19 mouse cellular contexts compared by ENCODE assay signal in genomic region chr4:63440262-63440661, GRCm38 (mm10). TPM values are rescaled to one million over a fixed set of nuclear protein-coding genes. Genes with fewer than 3 reads are reported as not detected.
DNase-seq lines count a peak whose midpoint lies in the region; ATAC-seq and TF ChIP-seq lines count a peak whose summit lies in the region.
"Had no signal": no experiment of that assay in that cellular context is flagged by ENCODE, and none has a peak within 500 bp of the region (broad histone marks: within the 10 kb centered on the region; RNA-seq: fewer than 3 reads in every experiment).

No protein-coding gene starts in this region.

- WGBS in forebrain, postnatal 0 days, result 54% methylated on average over 7 of the region's 7 CpGs
- 69% methylated on average over 7 of the region's 7 CpGs for WGBS in forebrain, embryonic 16.5 days
- WGBS in lung, embryonic 16.5 days, result 53% methylated on average over 7 of the region's 7 CpGs
- 55% methylated on average over 7 of the region's 7 CpGs for WGBS in lung, postnatal 0 days
- WGBS in limb, embryonic 10.5 days, result 61% methylated on average over 7 of the region's 7 CpGs

- no peaks in the 10 kb centered on the region for H3K4me1 ChIP-seq in forebrain, postnatal 0 days (ENCODE audit: insufficient read depth)
- H3K4me1 ChIP-seq in forebrain, embryonic 16.5 days (replicated peaks; ENCODE audit: control insufficient read depth, insufficient read depth, low read length), result peaks cover 7% of the 10 kb centered on the region
- peaks cover 6% of the 10 kb centered on the region; the same call in 1 of the 2 replicates for H3K4me1 ChIP-seq in lung, embryonic 16.5 days (replicated peaks; ENCODE audit: control insufficient read depth, insufficient read depth, low read length)
- H3K4me1 ChIP-seq in lung, postnatal 0 days (ENCODE audit: insufficient read depth, low read depth, low read length), result no peaks in the 10 kb centered on the region; the same call in 1 of the 2 replicates
- peaks cover 57% of the 10 kb centered on the region for H3K4me1 ChIP-seq in limb, embryonic 10.5 days

- ATAC-seq in forebrain, postnatal 0 days, result peak; percentile 54
- ATAC-seq in forebrain, embryonic 16.5 days, result no peak
- ATAC-seq in lung, embryonic 16.5 days (ENCODE audit: low read depth), result 0 out of 2 replicates have a peak, but pooled peaks have one; percentile 29
- ATAC-seq in lung, postnatal 0 days, result no peak
- ATAC-seq in erythroblast, adult 5-6 weeks (replicated peaks; ENCODE audit: low FRiP score, poor library complexity, severe bottlenecking), result no peak
- ATAC-seq: midbrain, embryonic 13.5 days had no signal

- no peak overlapping the region for H3K4me2 ChIP-seq in forebrain, postnatal 0 days (ENCODE audit: low read depth)
- no peak overlapping the region for H3K4me2 ChIP-seq in forebrain, embryonic 16.5 days (ENCODE audit: low read length)
- H3K4me2 ChIP-seq in lung, embryonic 16.5 days (ENCODE audit: low read depth, low read length), result no peak overlapping the region
- no peak overlapping the region for H3K4me2 ChIP-seq in lung, postnatal 0 days (replicated peaks; ENCODE audit: low read depth, low read length)
- H3K4me2 ChIP-seq: forebrain, embryonic 12.5 days; heart, embryonic 15.5 days; midbrain, embryonic 13.5 days had no signal

- no peaks in the 10 kb centered on the region for H3K36me3 ChIP-seq in forebrain, postnatal 0 days (ENCODE audit: insufficient read depth)
- H3K36me3 ChIP-seq in forebrain, embryonic 16.5 days (ENCODE audit: control insufficient read depth, insufficient read depth), result no peaks in the 10 kb centered on the region
- H3K36me3 ChIP-seq in lung, embryonic 16.5 days (ENCODE audit: control insufficient read depth, insufficient read depth, low read length), result no peaks in the 10 kb centered on the region
- no peaks in the 10 kb centered on the region for H3K36me3 ChIP-seq in lung, postnatal 0 days (ENCODE audit: insufficient read depth, low read length)
- peaks cover 18% of the 10 kb centered on the region for H3K36me3 ChIP-seq in limb, embryonic 10.5 days
- H3K36me3 ChIP-seq: forebrain, embryonic 12.5 days; heart, embryonic 15.5 days; midbrain, embryonic 13.5 days had no signal

- no peaks in the 10 kb centered on the region for H3K9me3 ChIP-seq in forebrain, postnatal 0 days (ENCODE audit: low read length)
- H3K9me3 ChIP-seq in forebrain, embryonic 16.5 days (ENCODE audit: control insufficient read depth, low read length), result no peaks in the 10 kb centered on the region
- no peaks in the 10 kb centered on the region; the same call in 1 of the 2 replicates for H3K9me3 ChIP-seq in lung, embryonic 16.5 days (ENCODE audit: control insufficient read depth, low read length)
- H3K9me3 ChIP-seq in lung, postnatal 0 days (ENCODE audit: low read length), result no peaks in the 10 kb centered on the region
- H3K9me3 ChIP-seq in limb, embryonic 10.5 days (replicated peaks), result no peaks in the 10 kb centered on the region
- H3K9me3 ChIP-seq: forebrain, embryonic 12.5 days; heart, embryonic 15.5 days; midbrain, embryonic 13.5 days had no signal

- no peak for DNase-seq in forebrain, postnatal 0 days
- DNase-seq in lung, postnatal 0 days (ENCODE audit: low spot score), result no peak
- DNase-seq in limb, embryonic 10.5 days (ENCODE audit: low spot score), result peak; percentile 51
- DNase-seq in liver, result no peak
- DNase-seq: cerebellum, adult 9-10 months; gastrocnemius, postnatal 36 days; kidney, adult 2 months; lung, postnatal 10 days; right cerebral cortex, postnatal 14 days had no signal

- TF ChIP-seq EP300 in lung, postnatal 0 days (IDR thresholded peaks at IDR 0.05), result no peak

- H3K9ac ChIP-seq in forebrain, postnatal 0 days, result no peak overlapping the region
- no peak overlapping the region for H3K9ac ChIP-seq in forebrain, embryonic 16.5 days (replicated peaks; ENCODE audit: low read depth, low read length)
- no peak overlapping the region for H3K9ac ChIP-seq in lung, embryonic 16.5 days (ENCODE audit: low read length)
- H3K9ac ChIP-seq in lung, postnatal 0 days (replicated peaks; ENCODE audit: low read depth), result no peak overlapping the region
- H3K9ac ChIP-seq: forebrain, embryonic 12.5 days; heart, embryonic 15.5 days; liver, embryonic 14.5 days; midbrain, embryonic 13.5 days had no signal

- no peak overlapping the region for H3K4me3 ChIP-seq in forebrain, postnatal 0 days (ENCODE audit: low read depth, low read length)
- H3K4me3 ChIP-seq in forebrain, embryonic 16.5 days (replicated peaks; ENCODE audit: low read length), result no peak overlapping the region
- H3K4me3 ChIP-seq in lung, embryonic 16.5 days (ENCODE audit: low read length), result no peak overlapping the region
- H3K4me3 ChIP-seq in lung, postnatal 0 days (ENCODE audit: low read depth, low read length), result no peak overlapping the region
- no peak overlapping the region for H3K4me3 ChIP-seq in limb, embryonic 10.5 days
- H3K4me3 ChIP-seq: forebrain, embryonic 12.5 days; heart, embryonic 15.5 days; midbrain, embryonic 13.5 days; myocyte had no signal

- TF ChIP-seq CTCF in forebrain, postnatal 0 days (IDR thresholded peaks at IDR 0.05; ENCODE audit: low read depth), result no peak
- no peak for TF ChIP-seq CTCF in lung, postnatal 0 days (IDR thresholded peaks at IDR 0.05)

- no peaks in the 10 kb centered on the region for H3K27me3 ChIP-seq in forebrain, postnatal 0 days (ENCODE audit: insufficient read depth, low read length)
- no peaks in the 10 kb centered on the region for H3K27me3 ChIP-seq in forebrain, embryonic 16.5 days (replicated peaks; ENCODE audit: control insufficient read depth, insufficient read depth, low read length)
- no peaks in the 10 kb centered on the region for H3K27me3 ChIP-seq in lung, embryonic 16.5 days (ENCODE audit: control insufficient read depth, insufficient read depth, low read depth, low read length)
- no peaks in the 10 kb centered on the region for H3K27me3 ChIP-seq in lung, postnatal 0 days (replicated peaks; ENCODE audit: insufficient read depth, low read length)
- H3K27me3 ChIP-seq in limb, embryonic 10.5 days (ENCODE audit: low read depth, poor library complexity, severe bottlenecking), result no peaks in the 10 kb centered on the region
- H3K27me3 ChIP-seq: CH12.LX; forebrain, embryonic 12.5 days; heart, embryonic 15.5 days; midbrain, embryonic 13.5 days had no signal

- no peak overlapping the region for H3K27ac ChIP-seq in forebrain, postnatal 0 days (ENCODE audit: low read depth, low read length)
- no peak overlapping the region for H3K27ac ChIP-seq in forebrain, embryonic 16.5 days (ENCODE audit: low read length)
- H3K27ac ChIP-seq in lung, embryonic 16.5 days (ENCODE audit: low read length), result no peak overlapping the region
- H3K27ac ChIP-seq in lung, postnatal 0 days (ENCODE audit: low read length), result no peak overlapping the region
- peak overlapping the region; percentile 63; the same call in 1 of the 2 replicates for H3K27ac ChIP-seq in limb, embryonic 10.5 days
- H3K27ac ChIP-seq: forebrain, embryonic 12.5 days; heart, embryonic 15.5 days; liver, embryonic 14.5 days; midbrain, embryonic 13.5 days had no signal

RNA-seq across cellular contexts. Expression of gene Akna, which starts 37.1 kb away (rescaled TPM):
- total RNA-seq in forebrain, postnatal 0 days (2014; rRNA removed), result 3.5 and 6.1 TPM in 2 replicates
- 1.2 and 3.8 TPM in 2 replicates for polyA plus RNA-seq in forebrain, postnatal 0 days (2015; fragmentation: Nextera tagmentation; extraction: Ambion mirVana)
- polyA plus RNA-seq in forebrain, embryonic 16.5 days (2015; fragmentation: Nextera tagmentation; extraction: Ambion mirVana), result 10.6 and 11.2 TPM in 2 replicates
- 10.2 and 10.6 TPM in 2 replicates for polyA plus RNA-seq in lung, embryonic 16.5 days (2015; fragmentation: Nextera tagmentation; extraction: Ambion mirVana)
- polyA plus RNA-seq in lung, postnatal 0 days (2015; fragmentation: Nextera tagmentation; extraction: Ambion mirVana), result 5.7 and 6.4 TPM in 2 replicates
- polyA plus RNA-seq in limb, embryonic 10.5 days (2016; fragmentation: Nextera tagmentation; extraction: Ambion mirVana), result 12.3 and 17.2 TPM in 2 replicates
- 16.9 and 18.4 TPM in 2 replicates for total RNA-seq in erythroblast, adult 5-6 weeks (2015; ENCODE audit: low replicate concordance)
- 8.2 and 9.5 TPM in 2 replicates for total RNA-seq in erythroblast, adult 5-6 weeks (2017; ENCODE audit: low replicate concordance)

RNA-seq across cellular contexts. Expression of gene Whrn, which starts 55.5 kb away (rescaled TPM):
- total RNA-seq in forebrain, postnatal 0 days (2014; rRNA removed), result 9.8 and 13.0 TPM in 2 replicates
- polyA plus RNA-seq in forebrain, postnatal 0 days (2015; fragmentation: Nextera tagmentation; extraction: Ambion mirVana), result 2.6 and 3.8 TPM in 2 replicates
- polyA plus RNA-seq in forebrain, embryonic 16.5 days (2015; fragmentation: Nextera tagmentation; extraction: Ambion mirVana), result 5.1 and 6.4 TPM in 2 replicates
- 2.6 and 2.7 TPM in 2 replicates for polyA plus RNA-seq in lung, embryonic 16.5 days (2015; fragmentation: Nextera tagmentation; extraction: Ambion mirVana)
- 1.7 and 1.9 TPM in 2 replicates for polyA plus RNA-seq in lung, postnatal 0 days (2015; fragmentation: Nextera tagmentation; extraction: Ambion mirVana)
- 8.5 and 13.9 TPM in 2 replicates for polyA plus RNA-seq in limb, embryonic 10.5 days (2016; fragmentation: Nextera tagmentation; extraction: Ambion mirVana)
- total RNA-seq in erythroblast, adult 5-6 weeks (2015; ENCODE audit: low replicate concordance), result 0.38 TPM in 1 of 2 replicates, not detected in the other
- not detected in 2 replicates for total RNA-seq in erythroblast, adult 5-6 weeks (2017; ENCODE audit: low replicate concordance)
- total RNA-seq: MEL had no signal

Comparison
In these comparisons a context has a peak if more than half of its experiments do, and no peak if none do; other contexts are left out.
1. ATAC-seq: peak in forebrain, postnatal 0 days (single experiment) and lung, embryonic 16.5 days (single experiment); none in forebrain, embryonic 16.5 days (single experiment), lung, postnatal 0 days (single experiment) and erythroblast, adult 5-6 weeks (single experiment).